Mouse (Mus musculus): ENCODE measurements around the gene Adamtsl1.

The Adamtsl1 gene

GRCm38 (mm10) chr4:86045876-86046275, 531.9 kb downstream of the Adamtsl1 start:
- no peak for DNase-seq (ENCODE audit: low read depth, low spot score)

- no peak for DNase-seq (ENCODE audit: low read depth, low spot score)
Measured at GRCm38 (mm10) chr4:86046881-86047280, 532.9 kb downstream of the Adamtsl1 start.

GRCm38 (mm10) chr4:86053487-86054237, 539.7 kb downstream of the Adamtsl1 start:
- DNase-seq (ENCODE audit: low read depth, low spot score): peak; percentile 39

- no peak for DNase-seq (ENCODE audit: low read depth, low spot score)
Measured at GRCm38 (mm10) chr4:86060614-86061013, 546.6 kb downstream of the Adamtsl1 start.

- DNase-seq (ENCODE audit: low read depth, low spot score): no peak
Measured at GRCm38 (mm10) chr4:86068376-86068775, 554.4 kb downstream of the Adamtsl1 start.

DNA sequence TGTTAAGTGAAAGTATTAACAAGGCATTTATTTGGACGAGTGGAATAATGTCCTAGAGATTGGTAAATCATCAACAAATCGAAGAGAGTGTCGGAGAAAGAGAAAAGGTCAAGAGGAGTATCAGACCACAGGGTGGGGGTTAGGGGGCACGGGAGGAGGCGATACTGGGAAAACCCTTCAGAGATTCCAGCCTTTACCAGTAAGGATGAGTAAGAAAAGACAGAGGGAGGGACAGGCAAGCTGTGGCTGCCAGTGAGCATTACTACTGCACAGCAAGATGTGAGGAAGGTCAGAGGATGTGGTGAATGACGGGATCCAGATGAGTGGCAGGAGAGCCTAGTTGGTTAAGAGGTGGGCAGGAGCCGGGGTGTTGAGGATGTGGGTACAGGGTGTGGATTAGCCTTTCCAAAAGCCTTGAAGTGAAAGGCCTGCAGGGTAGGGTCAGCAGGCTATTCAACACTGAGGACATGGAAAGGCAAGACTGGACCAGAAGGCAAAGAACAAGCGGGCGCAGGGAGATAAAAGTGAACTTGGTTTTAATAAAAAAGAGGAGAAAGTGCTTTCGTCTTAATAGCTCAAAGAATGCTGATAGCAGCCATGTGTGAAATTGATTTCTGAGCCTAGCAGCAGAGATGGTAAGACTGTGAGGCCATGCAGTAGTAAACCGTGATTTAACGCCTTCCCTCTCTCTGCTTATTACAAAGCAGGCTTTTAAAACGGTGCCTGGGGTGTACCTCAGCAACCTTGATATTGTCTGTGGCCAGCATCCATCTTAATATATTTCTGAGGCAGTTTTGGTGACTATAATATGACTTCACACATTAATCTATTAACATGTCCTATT, 555.1 kb downstream of the Adamtsl1 start:
- DNase-seq (ENCODE audit: low read depth, low spot score): no peak

DNA sequence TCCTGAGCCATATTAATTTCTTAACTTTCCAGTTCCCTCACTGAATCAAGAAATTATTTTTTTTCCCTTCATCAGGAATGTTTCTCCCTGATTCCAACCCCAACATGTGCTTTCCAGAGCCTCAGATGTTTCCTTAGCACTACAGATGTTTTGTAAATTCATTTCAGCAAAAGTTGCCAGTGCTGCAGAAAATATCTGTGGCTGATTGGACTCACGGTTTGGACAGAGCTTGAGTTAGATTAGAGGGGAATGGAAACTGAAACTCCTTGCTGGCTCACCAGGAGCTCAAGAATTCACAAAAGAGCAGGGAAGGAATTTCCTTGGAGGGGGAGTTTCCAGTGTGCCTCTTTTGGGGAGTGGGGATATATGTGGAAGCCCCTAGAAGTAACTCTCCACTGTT, 560.9 kb downstream of the Adamtsl1 start:
- DNase-seq (ENCODE audit: low read depth, low spot score): no peak

DNA sequence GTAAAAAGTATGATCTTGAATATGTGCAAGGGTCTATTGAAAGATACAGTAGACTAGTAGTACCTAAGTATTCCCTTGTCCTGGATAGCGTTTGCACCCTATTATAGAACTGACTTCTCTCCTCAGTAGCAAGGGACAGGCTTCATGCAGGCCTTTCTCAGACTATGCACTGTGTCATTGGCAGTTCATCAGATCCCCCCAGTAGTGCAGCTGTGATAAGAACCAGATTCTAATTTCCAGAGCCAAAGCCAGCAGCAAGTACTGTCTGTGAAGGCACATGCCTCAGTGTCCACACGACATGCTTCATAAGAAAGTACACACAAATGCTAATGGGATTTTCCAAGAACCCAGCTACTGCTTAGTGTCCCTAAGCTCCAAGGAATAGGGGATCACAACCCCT, 563.4 kb downstream of the Adamtsl1 start:
- DNase-seq (ENCODE audit: low read depth, low spot score): no peak

DNA sequence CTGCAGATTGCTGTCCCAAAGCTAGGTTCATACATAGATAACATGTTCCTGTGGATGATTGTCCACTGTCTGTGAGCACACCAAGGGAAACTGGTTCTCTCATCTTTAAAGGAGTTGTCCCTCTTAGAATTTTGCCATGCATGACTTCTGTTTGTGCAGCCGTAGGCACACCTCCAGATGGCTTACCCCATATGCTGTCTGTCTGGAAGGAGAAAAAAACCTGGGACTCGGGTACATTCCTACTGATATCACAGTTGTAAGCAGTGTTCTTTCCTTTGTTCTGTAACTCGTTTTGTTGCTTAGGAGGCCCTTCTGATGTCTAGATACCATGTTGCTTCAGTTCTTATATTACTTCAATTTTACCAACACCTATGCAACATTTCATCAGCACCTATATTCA, 563.9 kb downstream of the Adamtsl1 start:
- no peak for DNase-seq (ENCODE audit: low read depth, low spot score)

- DNase-seq (ENCODE audit: low read depth, low spot score): no peak
Measured at GRCm38 (mm10) chr4:86087508-86087907, 573.5 kb downstream of the Adamtsl1 start.

GRCm38 (mm10) chr4:86103207-86103606, 589.2 kb downstream of the Adamtsl1 start:
- no peak for DNase-seq (ENCODE audit: low read depth, low spot score)

DNA sequence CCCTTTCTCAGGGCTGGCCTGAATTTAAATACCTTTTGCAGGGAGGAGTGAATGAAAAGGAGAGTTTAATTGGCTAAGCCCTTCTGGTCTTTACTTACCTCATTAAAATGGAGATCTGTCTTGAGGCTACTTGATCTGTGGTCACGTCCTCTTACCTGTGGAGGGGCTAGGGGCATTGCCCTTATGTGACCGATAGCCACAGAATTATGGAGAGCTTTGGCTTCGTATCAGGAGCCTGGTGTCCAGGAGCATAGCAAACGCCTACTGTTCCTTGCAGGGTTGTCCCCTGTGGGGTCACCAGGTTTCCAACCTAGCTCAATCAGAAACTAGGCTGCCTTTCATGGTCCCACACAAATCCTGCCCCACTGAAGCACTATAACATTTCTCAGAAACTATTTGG, 594.4 kb downstream of the Adamtsl1 start:
- DNase-seq (ENCODE audit: low read depth, low spot score): no peak

- no peak for DNase-seq (ENCODE audit: low read depth, low spot score)
Measured at GRCm38 (mm10) chr4:86119067-86119466, 605.1 kb downstream of the Adamtsl1 start.

DNA sequence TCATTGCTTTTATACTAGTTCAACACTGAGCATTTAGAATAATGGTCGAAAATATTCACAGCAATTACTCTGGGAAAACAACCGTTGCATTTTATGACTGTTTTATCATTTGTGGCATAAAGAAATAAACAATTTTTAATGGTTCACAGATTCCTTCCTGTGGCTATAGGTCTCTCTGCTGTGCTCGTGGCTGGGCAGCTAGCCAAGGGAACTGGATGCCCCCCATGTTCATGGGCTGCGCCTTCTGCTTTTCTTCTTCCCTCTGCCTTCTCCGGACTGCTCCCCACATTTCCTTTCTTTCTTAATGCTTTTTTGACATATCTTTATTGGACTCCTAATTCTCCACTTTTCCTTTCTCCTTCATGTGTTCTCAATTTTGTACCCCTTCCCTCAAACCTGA, 608.5 kb downstream of the Adamtsl1 start:
- no peak for DNase-seq (ENCODE audit: low read depth, low spot score)

DNA sequence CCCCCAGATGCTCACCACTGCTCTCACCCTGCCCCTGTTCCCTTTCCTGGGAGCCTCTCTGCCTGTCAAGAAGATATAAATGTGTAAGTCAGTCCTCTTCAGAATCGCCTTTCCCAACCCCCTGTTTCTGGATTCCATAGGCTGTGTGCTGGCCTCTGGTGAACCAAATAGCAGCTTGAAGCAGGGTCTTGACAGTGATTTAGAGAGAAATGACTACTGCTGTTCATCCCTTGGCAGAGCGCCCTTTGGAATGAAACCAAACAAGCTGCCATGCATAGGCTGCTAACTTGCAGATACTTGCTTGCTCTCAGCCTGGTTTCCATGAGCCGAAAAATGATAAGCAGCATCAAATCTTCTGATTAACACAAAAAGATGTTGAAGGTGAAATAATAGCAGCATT, 610.4 kb downstream of the Adamtsl1 start:
- no peak for DNase-seq (ENCODE audit: low read depth, low spot score)

DNA sequence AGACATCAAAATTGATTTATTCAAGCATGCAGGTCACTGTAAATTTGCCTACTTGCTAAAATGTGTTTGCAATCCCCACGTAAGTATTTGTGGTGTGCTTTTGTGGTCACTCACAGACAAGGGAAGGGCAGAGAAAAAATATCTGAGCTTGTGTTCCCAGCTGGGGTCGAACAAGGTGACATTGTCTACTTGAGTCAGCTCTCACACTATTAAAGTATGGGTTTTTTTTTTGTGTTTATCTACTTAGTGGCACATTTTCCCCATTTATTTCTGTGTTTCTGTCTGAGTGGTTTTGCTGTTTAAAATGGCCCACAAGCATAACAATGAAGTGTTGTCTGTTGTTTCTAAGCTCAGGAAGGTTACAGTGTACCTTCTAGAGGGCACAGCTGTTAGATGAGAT, 612.7 kb downstream of the Adamtsl1 start:
- DNase-seq (ENCODE audit: low read depth, low spot score): no peak

- no peak for DNase-seq (ENCODE audit: low read depth, low spot score)
Measured at GRCm38 (mm10) chr4:86158551-86158950, 644.6 kb downstream of the Adamtsl1 start.

- DNase-seq (ENCODE audit: low read depth, low spot score): no peak
Measured at GRCm38 (mm10) chr4:86159362-86159761, 645.4 kb downstream of the Adamtsl1 start.

GRCm38 (mm10) chr4:86170763-86171162, 656.8 kb downstream of the Adamtsl1 start:
- DNase-seq (ENCODE audit: low read depth, low spot score): no peak

- no peak for DNase-seq (ENCODE audit: low read depth, low spot score)
Measured at GRCm38 (mm10) chr4:86171461-86171860, 657.5 kb downstream of the Adamtsl1 start.

- DNase-seq (ENCODE audit: low read depth, low spot score): no peak
Measured at GRCm38 (mm10) chr4:86177471-86177870, 663.5 kb downstream of the Adamtsl1 start.

- DNase-seq (ENCODE audit: low read depth, low spot score): no peak
Measured at GRCm38 (mm10) chr4:86178116-86178515, 664.1 kb downstream of the Adamtsl1 start.

DNA sequence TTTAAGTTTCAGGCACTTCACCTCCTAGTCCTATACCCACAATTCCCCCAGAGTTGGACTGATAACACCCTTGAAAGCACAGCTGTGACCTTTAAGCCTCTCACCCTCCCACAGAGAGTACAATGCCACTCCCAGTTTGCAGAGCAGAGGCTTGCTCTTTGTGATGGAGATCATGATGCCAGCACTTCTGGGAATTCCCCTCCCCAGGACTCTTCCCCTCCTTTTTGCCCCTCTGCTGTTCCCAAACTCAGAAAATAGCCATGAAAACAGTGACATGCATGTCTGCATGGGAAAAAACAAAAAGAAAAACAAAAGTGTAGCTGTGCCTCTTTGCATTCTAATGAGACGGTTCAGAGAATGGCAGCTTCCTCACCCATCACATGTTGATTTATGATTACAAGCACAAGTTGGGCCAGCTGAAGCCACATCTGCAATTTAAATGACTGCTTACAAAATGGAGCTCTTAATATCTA, 669.8 kb downstream of the Adamtsl1 start:
- peak; percentile 58 for DNase-seq (ENCODE audit: low read depth, low spot score)

Data from WW6 (cell line).